Mouse (Mus musculus) lung, adult 2 months (tissue): ENCODE data around the gene Efs.

Experiments used
- CTCF ChIP-seq: fragments of 200-500 bp; IDR thresholded peaks from 2 replicates; pipeline ENCODE4 v1.5.1; 2011; ENCODE audit warnings: mild to moderate bottlenecking, low read length, control low read depth; ENCODE audit not compliant: insufficient read depth
- POLR2A ChIP-seq: fragments of 200-500 bp; IDR thresholded peaks from 2 replicates; pipeline ENCODE4 v1.6.1; 2011; ENCODE audit warnings: low read depth, mild to moderate bottlenecking, control low read depth, low read length, borderline replicate concordance; ENCODE audit errors: extremely low read depth

- TF ChIP-seq CTCF (no peak), POLR2A (no peak)
Measured at GRCm38 (mm10) chr14:54965631-54966030, 39.7 kb upstream of the Efs start.
